Mouse (Mus musculus) heart, adult 2 months (tissue): ENCODE results near the gene Pyroxd2.
A peak's percentile ranks its signal among the peaks of the same experiment; 100 is the strongest.

Experiments
- CTCF ChIP-seq: fragments of 200-600 bp; IDR thresholded peaks from 2 replicates; pipeline ENCODE4 v1.8.1; 2022; ENCODE audit warnings: antibody characterized with exemption, mild to moderate bottlenecking, moderate library complexity
- EP300 ChIP-seq: fragments of 200-500 bp; IDR thresholded peaks from 2 replicates; pipeline ENCODE4 v1.6.1; 2011; ENCODE audit warnings: low read depth, low read length, control low read depth; ENCODE audit not compliant: insufficient read depth
- POLR2A ChIP-seq: fragments of 200-500 bp; IDR thresholded peaks from 2 replicates; pipeline ENCODE4 v1.6.1; 2011; ENCODE audit warnings: mild to moderate bottlenecking, low read depth, low read length, control low read depth; ENCODE audit not compliant: insufficient read depth

GRCm38 (mm10) chr19:42752363-42752931 lies at the start of gene Pyroxd2:
- TF ChIP-seq POLR2A (0 out of 2 replicates have a peak, but pooled peaks have one; percentile 7), CTCF (no peak), EP300 (no peak)
